Mouse (Mus musculus): ENCODE measurements around the gene Actr10.

- no peak for TF ChIP-seq SMC3 (IDR thresholded peaks at IDR 0.05; ENCODE audit: low read depth, low read length)
- no peak for TF ChIP-seq MYC (IDR thresholded peaks at IDR 0.05; ENCODE audit: low read depth, low read length)
- TF ChIP-seq CTCF (conservative IDR thresholded peaks at IDR 0.05 in 1 of 2, IDR thresholded peaks at IDR 0.05 in 1 of 2; ENCODE audit: low read depth in 2 of 2, low read length in 2 of 2), result no peak
- TF ChIP-seq TCF12 (IDR thresholded peaks at IDR 0.05; ENCODE audit: low read depth, low read length), result no peak
- TF ChIP-seq JUN (IDR thresholded peaks at IDR 0.05; ENCODE audit: insufficient read depth, low read depth, low read length), result no peak
These were observed 37.7 kb downstream of the Actr10 start for GRCm38 (mm10) chr12:70975406-70975805.
